In the genomic region with DNA sequence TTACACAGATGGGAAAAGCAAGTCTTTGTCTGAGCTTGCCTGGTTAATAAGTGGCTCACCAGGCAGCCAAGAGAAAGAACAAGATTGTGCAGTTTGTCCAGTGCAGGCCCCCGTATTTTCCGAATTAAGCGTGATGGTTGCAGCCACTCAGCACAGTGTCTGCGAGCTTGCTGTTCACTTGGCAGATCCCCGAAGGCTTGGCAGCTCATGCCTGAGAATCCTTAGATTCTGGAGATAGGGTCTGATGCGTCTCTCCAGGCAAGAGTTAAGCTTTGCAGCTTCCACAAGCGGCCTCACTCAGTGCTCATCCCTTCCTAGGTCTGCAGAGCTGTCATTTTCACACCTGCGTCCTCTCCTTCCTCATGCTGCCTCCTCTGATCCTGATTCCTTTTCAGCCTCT, we compare ENCODE assay signal across 23 mouse cellular contexts. TPM values are rescaled to one million over a fixed set of nuclear protein-coding genes. Genes with fewer than 3 reads are reported as not detected.
"Had no signal": no experiment of that assay in that cellular context is flagged by ENCODE, and none has a peak within 500 bp of the region (broad histone marks: within the 10 kb centered on the region; RNA-seq: fewer than 3 reads in every experiment).

No protein-coding gene starts in this region.

- H3K9me3 ChIP-seq: limb, embryonic 10.5 days; limb, embryonic 13.5 days; liver, embryonic 12.5 days; liver, embryonic 15.5 days; lung, embryonic 15.5 days; midbrain, embryonic 10.5 days; neural tube, embryonic 12.5 days; stomach, embryonic 15.5 days had no signal

- H3K27ac ChIP-seq: kidney, postnatal 0 days; layer of hippocampus, adult 2 months; limb, embryonic 10.5 days; limb, embryonic 13.5 days; liver, embryonic 12.5 days; liver, embryonic 15.5 days; lung, embryonic 15.5 days; midbrain, embryonic 10.5 days; neural tube, embryonic 12.5 days; stomach, embryonic 15.5 days had no signal

- H3K4me3 ChIP-seq: layer of hippocampus, adult 2 months; limb, embryonic 10.5 days; limb, embryonic 13.5 days; liver, embryonic 12.5 days; liver, embryonic 15.5 days; lung, embryonic 15.5 days; megakaryocyte, embryonic 14.5 days; midbrain, embryonic 10.5 days; neural tube, embryonic 12.5 days; stomach, embryonic 15.5 days had no signal

- H3K9ac ChIP-seq: limb, embryonic 13.5 days; liver, embryonic 12.5 days; liver, embryonic 15.5 days; lung, embryonic 15.5 days; neural tube, embryonic 12.5 days; stomach, embryonic 15.5 days had no signal

- DNase-seq: kidney, adult 2 months; kidney, postnatal 25 days; layer of hippocampus, adult 9-11 months; liver; lung, adult 18-20 months; lung, postnatal 10 days; lung, postnatal 36 days; midbrain, embryonic 14.5 days; retina, postnatal 1 day; spleen, adult 18-20 months; thymus, postnatal 25 days had no signal

- H3K4me2 ChIP-seq: limb, embryonic 13.5 days; liver, embryonic 12.5 days; liver, embryonic 15.5 days; lung, embryonic 15.5 days; neural tube, embryonic 12.5 days; stomach, embryonic 15.5 days had no signal

- ATAC-seq: liver, embryonic 12.5 days had no signal

- H3K4me1 ChIP-seq: liver, embryonic 12.5 days; liver, embryonic 15.5 days; lung, embryonic 15.5 days; megakaryocyte, embryonic 14.5 days; midbrain, embryonic 10.5 days; neural tube, embryonic 12.5 days; stomach, embryonic 15.5 days had no signal

- H3K36me3 ChIP-seq: liver, embryonic 15.5 days had no signal

- H3K27me3 ChIP-seq: limb, embryonic 13.5 days; liver, embryonic 12.5 days; liver, embryonic 15.5 days; lung, embryonic 15.5 days; megakaryocyte, embryonic 14.5 days; neural tube, embryonic 12.5 days; stomach, embryonic 15.5 days had no signal

RNA-seq across cellular contexts. Expression of gene Evc2, which starts 30.5 kb away (rescaled TPM):
- total RNA-seq: neutrophil, adult 5-6 weeks had no signal

RNA-seq across cellular contexts. Expression of gene Evc, which starts 32.1 kb away (rescaled TPM):
- total RNA-seq: neutrophil, adult 5-6 weeks had no signal
